Mouse (Mus musculus) kidney, embryonic 16.5 days (tissue): ENCODE data around the gene Rbpms2. TPM values are rescaled to one million over a fixed set of nuclear protein-coding genes. Genes with fewer than 3 reads are reported as not detected.

Experiments
- ATAC-seq: fragments of 200-750 bp; cut with Nextera tagmentation; 2 replicates; pipeline ENCODE4 v1.8.0; 2017; ENCODE audit warnings: moderate TSS enrichment; ENCODE audit not compliant: low FRiP score, low TSS enrichment
- H3K27ac ChIP-seq: fragments of 300-500 bp; sonication (generic); 2 replicates; pipeline ENCODE4 v1.5.1; 2014; ENCODE audit warnings: low read length
- H3K27me3 ChIP-seq: fragments of 300-500 bp; sonication (generic); 2 replicates; pipeline ENCODE4 v1.6.1; 2014; ENCODE audit warnings: low read length, control low read depth, mixed read lengths; ENCODE audit not compliant: insufficient read depth
- H3K36me3 ChIP-seq: fragments of 300-500 bp; sonication (generic); 2 replicates; pipeline ENCODE4 v1.6.1; 2014; ENCODE audit warnings: low read length, control low read depth, mixed read lengths; ENCODE audit not compliant: insufficient read depth
- H3K4me1 ChIP-seq: fragments of 300-500 bp; sonication (generic); 2 replicates; pipeline ENCODE4 v1.6.1; 2014; ENCODE audit warnings: low read length, control low read depth, mixed read lengths; ENCODE audit not compliant: insufficient read depth
- H3K4me2 ChIP-seq: fragments of 300-500 bp; sonication (generic); replicated peaks from 2 replicates; pipeline ENCODE4 v1.6.1; 2014; ENCODE audit warnings: low read depth, low read length
- H3K4me3 ChIP-seq: fragments of 300-500 bp; sonication (generic); 2 replicates; pipeline ENCODE4 v1.5.1; 2014; ENCODE audit warnings: mild to moderate bottlenecking, low read length
- H3K9ac ChIP-seq: fragments of 300-500 bp; sonication (generic); replicated peaks from 2 replicates; pipeline ENCODE4 v1.6.1; 2014; ENCODE audit warnings: low read length
- H3K9me3 ChIP-seq: fragments of 300-500 bp; sonication (generic); 2 replicates; pipeline ENCODE4 v1.6.1; 2016; ENCODE audit warnings: low read length, control low read depth
- WGBS: fragments of 180-500 bp; shearing (Covaris S2); extraction: QIAGEN DNeasy Blood & Tissue Kit; methylation state at CpG from one replicate; pipeline ENCODE4 v1.1.7; 2014; 5-methylcytosine and 5-hydroxymethylcytosine counted together
- polyA plus RNA-seq: library from polyadenylated mRNA; unstranded; fragments of >200 nt; fragmentation: Nextera tagmentation; extraction: Ambion mirVana; gene quantifications from 2 replicates; pipeline ENCODE4 v1.2.1, GENCODE M21; 2015

The Rbpms2 gene
- polyA plus RNA-seq, 1 experiment from 2014 or later: 34.4 TPM

DNA sequence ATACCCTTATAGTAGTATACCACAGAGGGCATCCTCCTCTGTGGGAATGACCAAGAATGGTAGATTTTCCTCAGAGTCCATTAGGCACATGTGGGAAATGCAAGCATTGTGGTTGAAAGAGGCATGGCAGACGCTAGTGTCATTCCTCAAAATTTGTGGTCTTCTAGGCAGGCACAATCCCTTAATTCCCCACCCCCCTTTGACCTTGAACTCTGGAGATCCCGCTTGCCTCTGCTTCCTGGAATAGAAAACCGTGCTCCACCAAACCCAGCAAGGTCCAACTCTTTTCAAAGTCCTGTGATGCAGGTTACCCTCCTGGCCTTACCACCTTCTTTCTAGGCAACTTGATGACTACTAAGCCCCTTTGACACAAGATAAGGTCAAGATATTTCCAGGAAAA, 36.7 kb upstream of the Rbpms2 start:
- no peak overlapping the region for H3K27ac ChIP-seq
- H3K36me3 ChIP-seq: peaks cover 43% of the 10 kb centered on the region
- no peak overlapping the region for H3K4me2 ChIP-seq
- no peak for ATAC-seq
- no peaks in the 10 kb centered on the region for H3K9me3 ChIP-seq
- 85% methylated on average over 3 of the region's 3 CpGs for WGBS
- no peak overlapping the region for H3K9ac ChIP-seq
- H3K4me1 ChIP-seq: peaks cover 17% of the 10 kb centered on the region
- no peak overlapping the region for H3K4me3 ChIP-seq
- H3K27me3 ChIP-seq: no peaks in the 10 kb centered on the region

DNA sequence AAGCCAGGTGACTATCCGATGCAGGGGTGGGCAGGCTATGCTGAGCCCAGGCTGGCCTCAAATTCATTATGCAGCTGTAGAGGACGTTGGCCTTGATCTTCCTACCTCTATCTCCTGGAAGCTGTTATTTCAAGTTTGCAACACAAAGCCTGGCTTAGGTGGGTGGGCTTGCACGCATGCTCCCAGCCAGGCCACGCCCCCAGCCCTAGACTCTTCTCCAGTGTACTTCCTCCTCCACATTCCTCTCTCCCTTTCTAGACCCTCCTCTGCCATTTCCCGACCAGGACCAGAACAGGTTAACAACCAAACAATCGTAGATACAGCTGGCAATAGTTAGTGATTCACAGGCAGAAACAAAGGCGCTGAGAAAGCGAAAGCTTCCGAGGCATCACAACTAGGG, 35.9 kb upstream of the Rbpms2 start:
- no peaks in the 10 kb centered on the region for H3K27me3 ChIP-seq
- H3K27ac ChIP-seq: no peak overlapping the region
- 73% methylated on average over 9 of the region's 9 CpGs for WGBS
- H3K9ac ChIP-seq: no peak overlapping the region
- peaks cover 43% of the 10 kb centered on the region for H3K36me3 ChIP-seq
- ATAC-seq: 0 out of 2 replicates have a peak, but pooled peaks have one; percentile 36
- no peaks in the 10 kb centered on the region for H3K9me3 ChIP-seq
- H3K4me2 ChIP-seq: no peak overlapping the region
- H3K4me1 ChIP-seq: peaks cover 13% of the 10 kb centered on the region
- H3K4me3 ChIP-seq: no peak overlapping the region

DNA sequence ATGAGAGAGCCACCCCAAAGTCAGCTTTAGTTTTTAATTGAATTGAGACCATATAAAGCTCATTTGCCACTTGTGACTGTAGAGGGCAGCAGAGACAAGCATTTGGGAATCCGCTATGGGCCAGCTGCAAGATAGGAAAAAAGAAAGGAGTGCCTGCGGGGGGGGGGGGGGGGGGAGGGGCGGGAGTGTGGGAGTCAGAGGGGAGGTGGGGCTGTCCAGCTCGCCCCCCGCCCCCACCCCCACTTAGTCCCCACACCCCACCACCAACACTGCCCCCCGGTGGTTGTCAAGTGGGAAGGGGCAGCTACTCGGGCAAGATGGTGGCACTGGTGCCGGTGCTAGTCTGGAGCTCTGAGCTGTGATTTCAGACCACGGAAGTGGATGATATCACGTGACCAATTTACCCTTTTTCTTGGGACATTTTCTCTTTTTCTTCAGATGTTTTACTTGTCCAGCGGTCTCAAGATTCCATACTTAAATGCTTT, 30.6 kb upstream of the Rbpms2 start:
- peak overlapping the region; percentile 19; the same call in 1 of the 2 replicates for H3K4me2 ChIP-seq
- H3K27ac ChIP-seq: no peak overlapping the region
- no peak overlapping the region for H3K9ac ChIP-seq
- no peaks in the 10 kb centered on the region for H3K4me1 ChIP-seq
- no peaks in the 10 kb centered on the region for H3K9me3 ChIP-seq
- peak overlapping the region; percentile 20; the same call in 1 of the 2 replicates for H3K4me3 ChIP-seq
- H3K27me3 ChIP-seq: no peaks in the 10 kb centered on the region
- 50% methylated on average over 8 of the region's 11 CpGs for WGBS
- no peak for ATAC-seq
- peaks cover 10% of the 10 kb centered on the region for H3K36me3 ChIP-seq

DNA sequence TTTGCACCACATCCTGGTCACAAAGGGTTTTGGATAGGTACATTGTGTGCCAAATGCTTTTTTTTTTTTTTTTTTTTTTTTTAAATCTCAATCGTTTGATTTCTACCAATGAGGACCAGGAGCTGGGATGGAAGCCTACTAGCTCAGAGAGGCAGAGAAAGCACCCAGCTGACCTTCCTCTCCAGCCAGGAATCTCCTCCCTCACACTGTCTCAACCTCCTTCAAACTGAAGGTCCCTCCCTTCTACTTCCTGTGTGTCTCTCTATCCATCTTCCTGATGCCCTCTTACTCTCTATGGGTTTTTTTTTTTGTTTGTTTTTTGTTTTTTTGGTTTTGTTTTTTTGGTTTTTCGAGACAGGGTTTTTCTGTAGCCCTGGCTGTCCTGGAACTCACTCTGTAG, 28.5 kb upstream of the Rbpms2 start:
- no peaks in the 10 kb centered on the region for H3K27me3 ChIP-seq
- no peak overlapping the region for H3K9ac ChIP-seq
- no peak overlapping the region for H3K27ac ChIP-seq
- ATAC-seq: no peak
- H3K9me3 ChIP-seq: no peaks in the 10 kb centered on the region
- H3K36me3 ChIP-seq: no peaks in the 10 kb centered on the region
- no peaks in the 10 kb centered on the region for H3K4me1 ChIP-seq
- WGBS: 55% methylated on average over 2 of the region's 2 CpGs
- H3K4me2 ChIP-seq: no peak overlapping the region
- H3K4me3 ChIP-seq: no peak overlapping the region

DNA sequence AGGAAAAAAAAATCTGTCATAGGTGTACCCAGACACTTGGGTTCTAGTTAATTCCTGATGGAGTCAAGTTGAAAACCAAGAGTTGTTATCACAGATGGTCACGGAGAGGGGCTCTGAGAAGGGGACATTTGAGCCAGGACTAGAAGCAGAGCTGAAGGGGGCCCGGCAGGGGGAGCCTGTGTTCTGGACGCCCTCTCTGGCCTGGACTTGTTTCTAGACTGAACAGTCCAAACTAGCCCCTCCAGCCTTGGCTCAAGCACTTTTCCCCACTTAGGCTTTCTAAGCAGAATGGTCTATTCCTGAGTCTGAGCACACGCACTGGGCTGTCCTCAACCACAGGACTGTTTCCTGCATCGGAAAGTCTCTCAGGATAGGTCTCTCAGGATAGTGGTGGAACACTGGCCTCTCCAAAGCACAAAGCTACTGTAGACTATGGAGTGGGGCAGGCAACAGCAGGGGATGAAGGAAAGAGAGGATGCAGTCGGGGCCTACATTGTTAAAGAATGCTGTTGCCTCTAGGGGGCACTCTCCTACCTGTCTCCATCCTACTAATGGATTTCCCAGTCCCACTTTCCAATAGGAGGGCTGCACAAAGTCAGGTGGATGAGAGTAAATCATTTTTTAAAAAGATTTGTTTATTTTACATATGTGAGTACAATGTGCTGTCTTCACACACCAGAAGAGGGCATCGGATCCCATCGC, 25.9 kb upstream of the Rbpms2 start:
- peaks cover 4% of the 10 kb centered on the region; the same call in 1 of the 2 replicates for H3K4me1 ChIP-seq
- no peaks in the 10 kb centered on the region for H3K9me3 ChIP-seq
- ATAC-seq: no peak
- WGBS: 43% methylated on average over 8 of the region's 8 CpGs
- H3K27me3 ChIP-seq: no peaks in the 10 kb centered on the region
- no peak overlapping the region for H3K4me3 ChIP-seq
- H3K4me2 ChIP-seq: no peak overlapping the region
- H3K9ac ChIP-seq: no peak overlapping the region
- H3K36me3 ChIP-seq: no peaks in the 10 kb centered on the region
- no peak overlapping the region for H3K27ac ChIP-seq

DNA sequence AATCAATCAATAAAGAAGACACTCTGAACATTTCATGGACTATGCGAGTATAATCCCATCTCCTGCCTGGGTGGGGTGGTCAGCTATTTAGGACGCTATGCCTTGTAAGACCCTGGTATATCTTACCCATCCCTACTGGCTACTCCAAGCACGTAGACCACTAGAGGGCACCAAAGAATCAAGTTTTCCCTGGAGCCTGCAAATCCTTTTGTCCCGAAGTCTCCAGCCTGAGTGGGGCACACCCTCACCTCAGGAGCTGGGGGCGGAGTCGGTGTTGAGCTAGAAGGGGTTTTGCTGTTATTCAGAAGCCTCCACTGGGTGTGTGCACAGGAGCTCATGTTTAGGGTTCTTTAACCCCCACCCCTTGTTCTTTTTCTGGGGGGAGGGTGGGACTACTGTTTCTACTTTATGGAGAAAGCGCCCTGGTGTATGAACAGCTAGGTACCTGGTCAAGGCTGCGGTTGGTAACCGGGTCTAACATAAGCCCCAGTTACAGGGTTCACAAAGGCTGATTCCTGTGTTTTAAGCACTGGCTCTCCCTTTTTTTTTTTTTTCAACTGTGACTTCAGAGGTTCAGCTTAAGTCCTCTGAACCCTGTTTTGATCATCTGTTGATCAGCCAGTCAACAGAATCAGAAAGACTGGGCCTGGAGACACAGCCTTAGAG, 23.8 kb upstream of the Rbpms2 start:
- no peaks in the 10 kb centered on the region for H3K9me3 ChIP-seq
- ATAC-seq: peak; percentile 89
- peak overlapping the region; percentile 36 for H3K4me2 ChIP-seq
- H3K4me1 ChIP-seq: peaks cover 4% of the 10 kb centered on the region; the same call in 1 of the 2 replicates
- H3K9ac ChIP-seq: 0 out of 2 replicates have a peak overlapping the region, but pooled peaks have one; percentile 41
- 11% methylated on average over 9 of the region's 9 CpGs for WGBS
- no peaks in the 10 kb centered on the region for H3K27me3 ChIP-seq
- H3K36me3 ChIP-seq: no peaks in the 10 kb centered on the region
- H3K4me3 ChIP-seq: no peak overlapping the region; the same call in 1 of the 2 replicates
- no peak overlapping the region for H3K27ac ChIP-seq

DNA sequence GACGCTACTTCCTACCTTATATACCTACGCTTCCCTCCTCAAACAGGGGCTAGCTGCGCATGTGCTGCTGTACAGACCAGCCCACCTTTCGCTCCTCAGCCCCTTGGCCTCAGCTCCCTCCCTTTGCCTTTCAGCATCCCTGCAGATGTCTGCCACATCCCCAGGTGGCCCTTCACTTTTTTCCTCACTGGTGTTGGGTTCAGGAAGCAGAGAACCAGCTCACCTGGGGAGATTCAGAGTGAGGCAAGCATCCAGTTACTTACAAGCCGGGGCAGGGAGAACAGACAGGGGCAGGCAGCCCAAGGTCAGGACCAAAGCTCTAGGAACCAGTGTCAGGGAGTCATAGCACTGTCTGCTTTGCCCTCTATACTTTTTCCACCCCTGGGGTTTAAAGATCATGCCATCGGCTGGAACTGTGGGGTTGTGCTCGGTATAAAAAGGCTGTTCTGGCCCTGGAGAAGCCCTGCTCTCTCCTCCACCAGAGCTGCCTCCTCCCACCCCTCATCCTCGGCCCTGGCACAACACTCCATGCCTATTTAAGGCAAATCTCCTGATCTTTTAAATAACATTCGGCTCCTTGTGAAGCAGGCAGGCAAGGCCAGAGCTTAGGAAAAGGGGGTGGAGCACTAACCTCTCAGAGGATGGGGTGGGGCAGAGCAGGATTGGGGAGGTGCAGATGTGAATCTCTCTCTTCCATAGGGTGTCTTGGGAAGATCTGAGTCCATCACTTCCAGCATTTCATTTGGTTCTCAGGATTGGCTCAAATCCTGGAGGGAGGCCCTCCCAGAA, 22.9 kb upstream of the Rbpms2 start:
- H3K27me3 ChIP-seq: no peaks in the 10 kb centered on the region
- WGBS: 48% methylated on average over 9 of the region's 9 CpGs
- peak overlapping the region; percentile 41; the same call in 1 of the 2 replicates for H3K9ac ChIP-seq
- H3K4me1 ChIP-seq: peaks cover 4% of the 10 kb centered on the region; the same call in 1 of the 2 replicates
- no peak overlapping the region for H3K4me2 ChIP-seq
- H3K9me3 ChIP-seq: no peaks in the 10 kb centered on the region
- no peak overlapping the region for H3K4me3 ChIP-seq
- ATAC-seq: 0 out of 2 replicates have a peak, but pooled peaks have one; percentile 1
- no peaks in the 10 kb centered on the region for H3K36me3 ChIP-seq
- H3K27ac ChIP-seq: no peak overlapping the region

DNA sequence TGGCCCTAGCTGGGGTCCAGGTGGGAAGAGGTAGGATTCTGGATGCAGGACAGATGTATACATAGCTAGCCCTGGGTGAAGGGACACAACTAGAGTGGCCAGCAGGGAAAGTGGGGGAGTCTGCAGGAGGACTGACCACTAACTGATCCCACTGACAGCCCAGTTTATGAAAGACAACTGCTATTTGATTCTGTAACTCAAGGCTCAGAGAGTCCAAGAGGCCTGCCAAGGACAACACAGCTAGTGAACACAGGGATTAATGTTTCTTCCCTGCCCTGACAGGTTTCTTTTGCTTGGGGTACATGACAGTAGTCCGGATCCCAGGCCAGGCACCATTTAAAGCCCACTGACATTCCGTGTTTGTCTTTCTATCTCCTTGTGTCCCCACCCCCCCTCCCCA, 22.3 kb upstream of the Rbpms2 start:
- H3K9me3 ChIP-seq: no peaks in the 10 kb centered on the region
- H3K4me3 ChIP-seq: no peak overlapping the region
- no peaks in the 10 kb centered on the region for H3K27me3 ChIP-seq
- no peaks in the 10 kb centered on the region for H3K36me3 ChIP-seq
- H3K4me2 ChIP-seq: no peak overlapping the region
- H3K9ac ChIP-seq: no peak overlapping the region; the same call in 1 of the 2 replicates
- ATAC-seq: 0 out of 2 replicates have a peak, but pooled peaks have one; percentile 19
- whole genome bisulfite sequencing: 22% methylated on average over 2 of the region's 2 CpGs
- no peak overlapping the region for H3K27ac ChIP-seq
- H3K4me1 ChIP-seq: peaks cover 4% of the 10 kb centered on the region; the same call in 1 of the 2 replicates

DNA sequence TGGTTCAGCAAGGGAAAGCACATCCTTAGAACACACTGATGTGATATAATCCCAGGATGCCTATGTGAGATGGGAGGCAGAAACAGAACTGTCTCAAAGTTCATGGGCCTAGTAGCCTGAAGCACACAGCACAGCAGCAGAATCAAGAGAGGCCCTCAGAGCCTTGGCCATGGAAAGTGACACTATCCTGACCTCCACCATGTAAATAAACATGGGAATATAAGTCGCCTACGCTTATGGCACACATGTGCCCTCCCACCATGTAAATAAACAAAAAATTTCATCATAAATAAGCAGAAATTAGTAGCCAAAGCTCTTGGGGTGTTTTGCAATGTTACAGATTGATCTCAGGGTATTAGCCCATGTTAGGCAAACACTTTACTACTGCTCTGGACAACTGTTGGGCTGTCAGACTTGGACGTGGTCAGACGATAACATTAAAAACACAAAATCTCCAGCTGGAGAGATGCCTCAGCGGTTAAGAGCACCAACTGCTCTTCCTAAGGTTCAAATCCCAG, 17.4 kb upstream of the Rbpms2 start:
- Histone ChIP-seq H3K27me3 (no peaks in the 10 kb centered on the region), H3K4me3 (no peak overlapping the region), H3K36me3 (no peaks in the 10 kb centered on the region), H3K27ac (no peak overlapping the region), H3K4me1 (no peaks in the 10 kb centered on the region), H3K9ac (no peak overlapping the region), H3K9me3 (no peaks in the 10 kb centered on the region), H3K4me2 (no peak overlapping the region)
- 64% methylated on average over 5 of the region's 5 CpGs for WGBS
- no peak for ATAC-seq
